Mouse (Mus musculus) midbrain, embryonic 11.5 days (tissue): ENCODE measurements at regions not wholly inside any gene's neighbourhood (a gene's known extent, or its start where the extent isn't known, plus 50 kb on each side); places are given as distances from the start of the nearest gene placed in this dataset.

ENCODE experiments used
- ATAC-seq: fragments of 200-750 bp; cut with Nextera tagmentation; 2 replicates; pipeline ENCODE4 v1.8.0; 2017; ENCODE audit warnings: moderate TSS enrichment, moderate library complexity; ENCODE audit not compliant: low FRiP score
- DNase-seq: peaks from one replicate; pipeline ENCODE4 v3.0.0; 2015; ENCODE audit warnings: low spot score; ENCODE audit errors: missing footprints
- H3K27ac ChIP-seq: fragments of 300-500 bp; sonication (generic); 2 replicates; pipeline ENCODE4 v1.5.1; 2014; ENCODE audit warnings: low read depth, low read length
- H3K27me3 ChIP-seq: fragments of 300-500 bp; sonication (generic); 2 replicates; pipeline ENCODE4 v1.6.1; 2014; ENCODE audit warnings: mild to moderate bottlenecking, low read length, moderate library complexity, mixed read lengths; ENCODE audit not compliant: control insufficient read depth, insufficient read depth
- H3K36me3 ChIP-seq: fragments of 300-500 bp; sonication (generic); 2 replicates; pipeline ENCODE4 v1.6.1; 2014; ENCODE audit warnings: mild to moderate bottlenecking, low read length, moderate library complexity, mixed read lengths; ENCODE audit not compliant: control insufficient read depth, insufficient read depth
- H3K4me1 ChIP-seq: fragments of 300-500 bp; sonication (generic); 2 replicates; pipeline ENCODE4 v1.6.1; 2014; ENCODE audit warnings: low read length; ENCODE audit not compliant: control insufficient read depth, insufficient read depth
- H3K4me2 ChIP-seq: fragments of 300-500 bp; sonication (generic); 2 replicates; pipeline ENCODE4 v1.6.1; 2014; ENCODE audit warnings: mild to moderate bottlenecking, moderate library complexity
- H3K4me3 ChIP-seq: fragments of 300-500 bp; sonication (generic); 2 replicates; pipeline ENCODE4 v1.5.1; 2014; ENCODE audit warnings: low read depth, low read length
- H3K9ac ChIP-seq: fragments of 300-500 bp; sonication (generic); 2 replicates; pipeline ENCODE4 v1.6.1; 2014; ENCODE audit warnings: low read length
- H3K9me3 ChIP-seq: fragments of 300-500 bp; sonication (generic); 2 replicates; pipeline ENCODE4 v1.6.1; 2016; ENCODE audit warnings: low read length; ENCODE audit not compliant: control insufficient read depth
- WGBS: fragments of 180-500 bp; shearing (Covaris S2); extraction: QIAGEN DNeasy Blood & Tissue Kit; methylation state at CpG from one replicate; pipeline ENCODE4 v1.1.7; 2014; 5-methylcytosine and 5-hydroxymethylcytosine counted together

DNA sequence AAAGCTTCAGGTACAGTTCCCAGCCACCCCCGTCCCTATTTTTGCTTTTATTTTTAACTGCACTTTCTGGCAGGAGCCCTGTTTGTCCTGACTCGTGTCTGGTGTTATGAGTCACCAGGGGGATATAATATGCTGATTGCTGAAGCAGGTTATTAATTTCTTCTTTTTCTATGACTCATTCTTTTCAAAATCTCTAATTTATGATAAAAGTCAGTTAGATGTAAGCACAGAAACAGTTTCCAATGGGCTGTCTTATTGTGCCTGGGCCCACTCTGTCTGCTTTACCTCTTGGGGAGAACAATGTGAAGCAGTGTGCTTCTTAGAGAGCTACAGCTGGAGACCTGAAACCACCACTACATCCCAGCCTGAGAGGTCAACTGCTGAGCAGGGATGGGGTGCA is 153.5 kb upstream of the Trib2 start:
- Histone ChIP-seq H3K4me2 (no peak overlapping the region), H3K4me1 (no peaks in the 10 kb centered on the region), H3K27me3 (no peaks in the 10 kb centered on the region), H3K27ac (no peak overlapping the region), H3K4me3 (no peak overlapping the region), H3K9ac (no peak overlapping the region), H3K9me3 (no peaks in the 10 kb centered on the region), H3K36me3 (no peaks in the 10 kb centered on the region)
- DNase-seq (no peak), ATAC-seq (no peak)
- 89% methylated on average over 2 of the region's 2 CpGs for WGBS

DNA sequence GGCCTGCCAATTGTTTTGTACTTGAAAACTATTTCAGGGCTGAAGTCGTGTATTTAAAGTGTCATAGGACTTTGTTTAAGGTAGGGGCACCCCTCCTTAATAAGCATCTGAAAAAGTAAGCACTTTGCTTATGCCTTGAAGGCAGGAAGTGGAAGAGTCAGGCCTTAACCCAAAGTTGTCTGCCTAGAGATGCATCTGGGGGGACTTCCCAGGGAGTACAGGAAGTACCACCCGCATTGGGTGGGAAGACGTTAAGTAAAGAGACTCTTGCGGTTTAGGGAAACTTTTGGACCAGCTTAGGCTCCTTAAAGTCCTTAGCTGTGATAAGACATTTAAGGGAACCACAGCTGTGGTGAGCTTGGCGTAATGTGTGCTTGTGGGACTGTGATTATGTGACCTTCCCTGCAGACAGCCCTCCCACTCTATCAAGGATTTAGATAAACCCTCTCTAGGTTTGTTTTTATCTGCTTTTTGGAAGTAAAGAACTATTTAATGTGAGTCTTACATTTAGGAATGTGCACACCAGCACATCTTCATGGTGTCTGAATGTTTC is 150.9 kb upstream of the Trib2 start:
- no peaks in the 10 kb centered on the region for H3K9me3 ChIP-seq
- no peak overlapping the region for H3K9ac ChIP-seq
- H3K36me3 ChIP-seq, result no peaks in the 10 kb centered on the region
- no peak for DNase-seq
- 76% methylated on average over 5 of the region's 5 CpGs for WGBS
- ATAC-seq, result no peak
- H3K27ac ChIP-seq, result no peak overlapping the region
- no peak overlapping the region for H3K4me2 ChIP-seq
- H3K27me3 ChIP-seq, result no peaks in the 10 kb centered on the region
- H3K4me1 ChIP-seq, result no peaks in the 10 kb centered on the region
- no peak overlapping the region for H3K4me3 ChIP-seq

DNA sequence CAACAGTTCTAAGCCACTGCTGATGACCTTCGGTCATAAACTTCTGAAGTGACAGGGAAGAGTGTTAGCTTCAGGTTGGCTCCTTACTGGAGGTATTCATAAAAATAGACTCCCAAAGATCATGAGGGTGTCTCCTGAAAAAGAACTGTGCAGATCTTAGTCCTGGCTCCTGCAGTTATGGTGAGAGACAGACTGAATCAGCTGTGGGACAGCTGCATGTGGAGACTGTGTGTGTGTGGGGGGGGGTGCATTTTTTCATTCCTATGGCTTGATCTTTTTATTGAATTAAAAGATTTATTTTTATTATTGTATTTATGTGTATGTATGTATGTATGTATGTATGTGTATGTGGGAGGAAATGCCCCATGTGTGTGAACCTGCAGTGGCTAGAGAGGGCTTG is 149.9 kb upstream of the Trib2 start:
- Histone ChIP-seq H3K4me2 (no peak overlapping the region), H3K9me3 (no peaks in the 10 kb centered on the region), H3K27ac (no peak overlapping the region), H3K4me1 (no peaks in the 10 kb centered on the region), H3K36me3 (no peaks in the 10 kb centered on the region), H3K9ac (no peak overlapping the region), H3K27me3 (no peaks in the 10 kb centered on the region), H3K4me3 (no peak overlapping the region)
- WGBS, result 100% methylated on average over 1 of the region's 1 CpGs
- ATAC-seq (no peak), DNase-seq (no peak)

DNA sequence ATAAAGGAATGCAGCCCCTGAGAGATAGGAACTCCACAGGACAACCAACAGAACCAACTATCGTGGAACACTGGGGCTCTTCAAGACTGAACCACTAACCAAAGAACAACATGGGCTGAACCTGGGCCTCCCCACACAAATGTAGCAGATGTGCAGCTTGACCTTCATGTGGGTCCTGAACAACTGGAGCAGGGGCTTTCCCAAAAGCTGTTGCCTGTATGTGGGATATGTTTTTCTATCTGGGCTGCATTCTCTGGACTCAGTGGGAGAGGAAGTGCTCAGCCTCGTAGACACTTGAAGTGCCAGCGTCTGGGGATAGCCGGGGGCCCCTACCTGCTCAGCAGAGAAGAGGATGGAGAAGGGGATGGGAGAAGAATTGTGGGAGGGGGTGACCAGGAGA is 149.2 kb upstream of the Trib2 start:
- H3K36me3 ChIP-seq, result no peaks in the 10 kb centered on the region
- no peak overlapping the region for H3K4me2 ChIP-seq
- peak; percentile 66 for DNase-seq
- no peak for ATAC-seq
- no peak overlapping the region for H3K4me3 ChIP-seq
- 85% methylated on average over 4 of the region's 4 CpGs for WGBS
- no peaks in the 10 kb centered on the region for H3K9me3 ChIP-seq
- no peaks in the 10 kb centered on the region for H3K4me1 ChIP-seq
- H3K27ac ChIP-seq, result no peak overlapping the region
- no peak overlapping the region for H3K9ac ChIP-seq
- no peaks in the 10 kb centered on the region for H3K27me3 ChIP-seq

DNA sequence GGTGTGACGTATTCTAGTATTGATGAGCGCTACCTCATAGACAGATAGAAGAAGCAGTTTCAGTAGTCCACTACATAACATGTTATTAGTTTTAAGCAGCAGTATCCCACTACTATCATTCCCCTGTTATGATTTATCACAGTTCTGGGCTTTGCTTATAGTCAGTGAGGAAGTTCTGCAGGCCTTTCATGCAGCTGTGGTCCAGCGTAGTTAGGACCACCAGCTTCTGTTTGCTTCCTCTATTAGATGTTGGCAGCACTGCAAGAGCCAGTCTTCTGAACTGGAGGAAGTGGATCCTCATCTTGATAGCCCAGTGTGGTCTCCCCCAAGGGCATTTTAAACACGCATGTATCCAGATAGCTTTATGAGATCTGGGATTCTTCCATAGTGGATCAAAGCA is 147.4 kb upstream of the Trib2 start:
- ATAC-seq (no peak), DNase-seq (peak; percentile 57)
- Histone ChIP-seq H3K9ac (no peak overlapping the region), H3K27me3 (no peaks in the 10 kb centered on the region), H3K27ac (no peak overlapping the region), H3K9me3 (no peaks in the 10 kb centered on the region), H3K4me2 (no peak overlapping the region), H3K4me3 (no peak overlapping the region), H3K36me3 (no peaks in the 10 kb centered on the region), H3K4me1 (no peaks in the 10 kb centered on the region)
- WGBS, result 89% methylated on average over 4 of the region's 4 CpGs

DNA sequence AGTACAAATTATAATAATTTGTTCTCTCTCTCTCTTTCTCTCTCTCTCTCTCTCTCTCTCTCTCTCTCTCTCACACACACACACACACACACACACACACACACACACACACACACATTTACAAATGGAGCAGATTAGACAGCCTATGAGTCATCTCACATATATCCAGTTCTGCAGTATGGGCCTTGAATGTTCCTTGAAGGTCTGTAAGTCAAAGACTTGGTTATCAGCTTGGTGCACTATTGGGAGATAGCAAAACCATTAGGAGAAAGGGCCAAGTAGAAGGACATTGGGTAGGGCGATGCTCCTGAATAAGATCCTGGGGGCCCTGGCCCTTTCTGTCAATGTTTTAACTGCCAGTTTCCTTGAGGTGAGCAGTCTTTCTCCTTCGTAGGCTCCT is 145.1 kb upstream of the Trib2 start:
- peak; percentile 4 for DNase-seq
- Histone ChIP-seq H3K9me3 (no peaks in the 10 kb centered on the region), H3K27me3 (no peaks in the 10 kb centered on the region), H3K9ac (no peak overlapping the region), H3K36me3 (no peaks in the 10 kb centered on the region), H3K4me3 (no peak overlapping the region), H3K4me2 (no peak overlapping the region), H3K4me1 (no peaks in the 10 kb centered on the region), H3K27ac (no peak overlapping the region)
- WGBS, result 87% methylated on average over 2 of the region's 2 CpGs
- ATAC-seq, result no peak

DNA sequence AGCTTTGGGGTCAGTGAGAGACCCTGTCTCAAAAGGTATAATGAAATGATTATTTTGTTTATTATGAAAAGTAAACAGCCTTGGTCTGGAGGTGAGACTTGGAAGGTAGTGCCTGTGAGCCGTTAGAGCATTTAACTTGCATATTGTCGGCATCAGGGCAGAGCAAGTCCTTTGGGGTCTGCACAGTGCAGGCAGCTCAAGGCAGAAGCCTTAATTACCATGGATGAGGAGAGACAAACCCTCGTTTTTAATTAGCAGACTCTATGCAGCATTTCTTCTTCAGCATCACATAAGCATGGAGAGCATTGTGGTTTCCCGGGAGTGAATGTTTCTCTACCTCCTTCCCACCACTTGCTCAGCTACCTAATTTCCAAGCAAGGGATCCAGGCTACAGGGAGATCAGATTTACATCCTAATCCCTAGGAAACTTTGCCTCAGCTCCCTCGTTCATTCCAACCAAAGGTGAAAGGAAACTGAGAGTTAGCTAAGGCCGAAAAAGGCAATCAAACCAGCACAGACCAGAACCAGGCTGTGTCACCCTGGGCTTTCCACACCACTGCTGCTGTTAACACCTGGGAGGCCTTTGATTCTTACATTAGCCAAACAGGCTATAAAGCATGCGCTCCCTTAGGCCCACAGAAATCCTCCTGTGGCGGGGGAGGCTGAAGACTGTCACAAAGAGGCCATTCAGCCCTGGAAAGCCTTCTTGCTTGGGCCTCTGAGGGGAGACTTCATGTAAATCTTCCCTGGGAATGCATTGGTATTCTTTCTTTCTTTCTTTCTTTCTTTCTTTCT is 120.9 kb upstream of the Trib2 start:
- H3K4me2 ChIP-seq, result no peak overlapping the region
- H3K27ac ChIP-seq, result no peak overlapping the region
- H3K27me3 ChIP-seq, result no peaks in the 10 kb centered on the region
- H3K36me3 ChIP-seq, result no peaks in the 10 kb centered on the region
- no peak overlapping the region for H3K4me3 ChIP-seq
- H3K4me1 ChIP-seq, result no peaks in the 10 kb centered on the region
- peak; percentile 86 for DNase-seq
- no peak for ATAC-seq
- 35% methylated on average over 8 of the region's 8 CpGs for WGBS
- H3K9me3 ChIP-seq, result no peaks in the 10 kb centered on the region
- no peak overlapping the region for H3K9ac ChIP-seq

DNA sequence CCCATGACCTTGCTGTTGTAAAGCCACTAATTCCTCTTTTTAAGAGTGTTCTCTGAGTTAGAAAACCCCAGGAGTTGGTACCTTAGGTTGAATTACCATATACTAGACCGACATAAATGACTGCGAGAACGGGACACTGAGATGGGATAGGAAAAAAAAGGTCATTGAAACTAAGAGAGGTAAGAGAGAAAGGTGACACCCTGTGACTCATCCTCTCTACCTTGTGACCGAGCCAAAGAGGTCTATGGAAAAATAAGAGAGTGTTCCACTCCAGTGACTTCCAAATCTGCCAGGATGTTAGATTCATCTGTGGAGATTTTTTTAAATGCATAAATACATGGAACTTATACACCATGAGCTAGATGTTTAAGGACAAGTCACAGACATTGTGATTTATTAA is 115.3 kb upstream of the Trib2 start:
- DNase-seq (no peak), ATAC-seq (no peak)
- 88% methylated on average over 4 of the region's 4 CpGs for WGBS
- Histone ChIP-seq H3K36me3 (no peaks in the 10 kb centered on the region), H3K27me3 (no peaks in the 10 kb centered on the region), H3K4me3 (no peak overlapping the region), H3K27ac (no peak overlapping the region), H3K9ac (no peak overlapping the region), H3K4me2 (no peak overlapping the region), H3K9me3 (no peaks in the 10 kb centered on the region), H3K4me1 (no peaks in the 10 kb centered on the region)

DNA sequence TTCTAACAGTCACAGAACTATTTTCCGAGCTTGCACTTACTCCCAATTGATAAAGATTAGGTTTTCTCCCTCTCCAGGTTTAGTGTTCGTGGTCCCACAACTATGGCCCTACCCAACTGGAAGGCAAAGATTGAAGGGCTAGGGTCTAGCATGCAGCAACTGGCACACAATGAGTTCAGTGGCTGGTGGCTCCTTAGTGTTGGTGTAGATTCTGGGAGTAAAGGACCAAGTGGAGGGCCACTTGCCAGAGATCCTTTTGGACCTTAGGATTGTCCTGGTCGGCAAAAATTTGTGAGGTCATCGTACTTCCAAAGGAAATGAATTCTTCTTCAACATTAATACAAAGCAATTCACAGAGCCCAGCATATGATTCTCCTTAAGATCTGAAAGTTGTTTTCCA is 114.8 kb upstream of the Trib2 start:
- WGBS, result 92% methylated on average over 4 of the region's 4 CpGs
- H3K4me1 ChIP-seq, result no peaks in the 10 kb centered on the region
- DNase-seq (peak; percentile 57), ATAC-seq (no peak)
- H3K36me3 ChIP-seq, result no peaks in the 10 kb centered on the region
- H3K9me3 ChIP-seq, result no peaks in the 10 kb centered on the region
- no peak overlapping the region for H3K9ac ChIP-seq
- no peak overlapping the region for H3K4me2 ChIP-seq
- no peaks in the 10 kb centered on the region for H3K27me3 ChIP-seq
- no peak overlapping the region for H3K4me3 ChIP-seq
- no peak overlapping the region for H3K27ac ChIP-seq
